Mouse (Mus musculus) forebrain, embryonic 16.5 days (tissue): ENCODE results near the gene Sbk1. TPM values are rescaled to one million over a fixed set of nuclear protein-coding genes. Genes with fewer than 3 reads are reported as not detected.
"Not testable (repeated sequence)": the region's sequence is repeated elsewhere in the genome, so short reads cannot be mapped to it uniquely, and the experiment has no call there.

Experiments
- ATAC-seq: fragments of 200-750 bp; cut with Nextera tagmentation; 2 replicates; pipeline ENCODE4 v1.8.0; 2017; ENCODE audit warnings: mild to moderate bottlenecking, moderate library complexity
- H3K27ac ChIP-seq: fragments of 300-500 bp; sonication (generic); 2 replicates; pipeline ENCODE4 v1.5.1; 2014; ENCODE audit warnings: low read length, control low read depth
- H3K27me3 ChIP-seq: fragments of 300-500 bp; sonication (generic); replicated peaks from 2 replicates; pipeline ENCODE4 v1.6.1; 2014; ENCODE audit warnings: low read length; ENCODE audit not compliant: control insufficient read depth, insufficient read depth
- H3K36me3 ChIP-seq: fragments of 300-500 bp; sonication (generic); 2 replicates; pipeline ENCODE4 v1.6.1; 2014; ENCODE audit not compliant: control insufficient read depth, insufficient read depth
- H3K4me1 ChIP-seq: fragments of 300-500 bp; sonication (generic); replicated peaks from 2 replicates; pipeline ENCODE4 v1.6.1; 2014; ENCODE audit warnings: low read length; ENCODE audit not compliant: control insufficient read depth, insufficient read depth
- H3K4me2 ChIP-seq: fragments of 300-500 bp; sonication (generic); 2 replicates; pipeline ENCODE4 v1.6.1; 2014; ENCODE audit warnings: mild to moderate bottlenecking, low read length, control low read depth
- H3K4me3 ChIP-seq: fragments of 300-500 bp; sonication (generic); replicated peaks from 2 replicates; pipeline ENCODE4 v1.5.1; 2014; ENCODE audit warnings: mild to moderate bottlenecking, low read length, control low read depth
- H3K9ac ChIP-seq: fragments of 300-500 bp; sonication (generic); replicated peaks from 2 replicates; pipeline ENCODE4 v1.6.1; 2014; ENCODE audit warnings: low read depth, low read length, control low read depth
- H3K9me3 ChIP-seq: fragments of 300-500 bp; sonication (generic); 2 replicates; pipeline ENCODE4 v1.6.1; 2016; ENCODE audit warnings: low read length; ENCODE audit not compliant: control insufficient read depth
- WGBS: fragments of 180-500 bp; shearing (Covaris S2); extraction: QIAGEN DNeasy Blood & Tissue Kit; methylation state at CpG from one replicate; pipeline ENCODE4 v1.1.7; 2014; 5-methylcytosine and 5-hydroxymethylcytosine counted together
- polyA plus RNA-seq: library from polyadenylated mRNA; unstranded; fragments of >200 nt; fragmentation: Nextera tagmentation; extraction: Ambion mirVana; gene quantifications from 2 replicates; pipeline ENCODE4 v1.2.1, GENCODE M21; 2015

The Sbk1 gene
- polyA plus RNA-seq, 1 experiment from 2014 or later = 295 TPM

DNA sequence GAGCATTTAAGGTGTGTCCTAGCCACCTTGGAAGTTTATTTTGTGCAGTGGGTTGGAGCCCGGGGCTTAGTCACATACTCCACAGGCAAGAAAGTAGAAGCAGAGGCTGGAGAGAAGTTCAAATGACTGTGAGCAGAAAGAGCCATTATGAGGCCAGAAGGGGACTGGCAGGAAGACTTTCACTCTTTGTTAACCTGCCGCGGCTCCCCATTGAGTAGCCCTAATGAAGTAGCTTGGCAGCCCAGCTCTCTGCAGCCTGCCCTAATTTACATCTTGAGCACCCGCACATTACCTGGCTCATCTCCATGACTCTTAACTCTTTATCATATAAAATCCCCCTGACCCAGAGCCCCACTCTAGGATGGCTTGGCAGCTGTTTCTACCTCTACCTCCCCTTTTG is 2.2 kb downstream of the Sbk1 start:
- no peak for ATAC-seq
- Histone ChIP-seq H3K4me1 (peaks cover 58% of the 10 kb centered on the region), H3K36me3 (no peaks in the 10 kb centered on the region), H3K4me2 (peak overlapping the region; percentile 98), H3K27ac (peak overlapping the region; percentile 99), H3K9ac (peak overlapping the region; percentile 100), H3K4me3 (peak overlapping the region; percentile 67), H3K27me3 (no peaks in the 10 kb centered on the region), H3K9me3 (no peaks in the 10 kb centered on the region)
- WGBS = 0% methylated on average over 4 of the region's 4 CpGs

DNA sequence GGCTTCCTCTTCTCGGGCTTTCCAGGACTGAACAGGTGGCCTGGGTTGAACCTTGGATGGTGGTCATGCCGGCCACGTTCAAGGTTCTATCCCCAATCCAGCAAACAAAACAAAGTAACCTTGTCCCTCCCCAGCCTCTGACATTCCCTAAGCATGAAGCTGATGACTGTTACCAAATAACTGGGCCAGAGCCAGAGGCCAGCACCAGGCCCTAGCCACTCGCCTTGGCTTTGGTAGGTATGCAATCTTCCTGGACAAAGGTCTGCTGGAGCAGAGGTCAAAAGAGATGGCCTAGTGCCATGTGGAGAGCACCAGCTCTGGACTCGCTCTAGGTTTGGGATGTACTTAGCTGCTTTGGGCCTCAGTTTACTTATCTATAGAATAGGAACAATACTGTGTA is 3.3 kb downstream of the Sbk1 start:
- H3K36me3 ChIP-seq = no peaks in the 10 kb centered on the region
- no peaks in the 10 kb centered on the region for H3K9me3 ChIP-seq
- WGBS = 66% methylated on average over 5 of the region's 5 CpGs
- peak overlapping the region; percentile 67 for H3K4me3 ChIP-seq
- H3K4me1 ChIP-seq = peaks cover 69% of the 10 kb centered on the region
- no peak for ATAC-seq
- peak overlapping the region; percentile 100 for H3K9ac ChIP-seq
- no peak overlapping the region for H3K27ac ChIP-seq
- H3K4me2 ChIP-seq = peak overlapping the region; percentile 98
- H3K27me3 ChIP-seq = no peaks in the 10 kb centered on the region

DNA sequence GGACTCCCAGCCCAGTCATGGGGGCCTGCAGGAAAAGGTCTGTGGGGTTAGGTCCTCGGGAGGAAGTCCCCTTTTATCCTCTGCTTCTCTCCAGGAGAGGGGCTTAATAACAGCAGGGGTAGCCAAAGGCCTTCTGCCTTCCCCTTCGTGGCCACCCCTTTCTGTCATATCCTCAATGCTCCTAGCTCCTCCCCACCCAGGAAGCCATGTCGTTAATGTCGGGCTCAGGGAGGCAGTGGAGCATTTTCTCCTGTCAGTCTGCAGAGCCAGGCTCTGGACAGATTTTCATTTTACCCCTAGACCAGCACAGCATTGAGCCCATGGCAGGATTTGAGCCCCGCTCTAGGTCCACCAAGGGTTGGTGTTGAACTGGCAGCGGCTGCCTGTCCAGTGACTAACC is 3.9 kb downstream of the Sbk1 start:
- Histone ChIP-seq H3K9ac (peak overlapping the region; percentile 100), H3K4me2 (peak overlapping the region; percentile 98), H3K27me3 (no peaks in the 10 kb centered on the region), H3K4me3 (peak overlapping the region; percentile 67), H3K27ac (no peak overlapping the region), H3K9me3 (no peaks in the 10 kb centered on the region), H3K4me1 (peaks cover 65% of the 10 kb centered on the region), H3K36me3 (no peaks in the 10 kb centered on the region)
- ATAC-seq = no peak
- 41% methylated on average over 6 of the region's 6 CpGs for WGBS

DNA sequence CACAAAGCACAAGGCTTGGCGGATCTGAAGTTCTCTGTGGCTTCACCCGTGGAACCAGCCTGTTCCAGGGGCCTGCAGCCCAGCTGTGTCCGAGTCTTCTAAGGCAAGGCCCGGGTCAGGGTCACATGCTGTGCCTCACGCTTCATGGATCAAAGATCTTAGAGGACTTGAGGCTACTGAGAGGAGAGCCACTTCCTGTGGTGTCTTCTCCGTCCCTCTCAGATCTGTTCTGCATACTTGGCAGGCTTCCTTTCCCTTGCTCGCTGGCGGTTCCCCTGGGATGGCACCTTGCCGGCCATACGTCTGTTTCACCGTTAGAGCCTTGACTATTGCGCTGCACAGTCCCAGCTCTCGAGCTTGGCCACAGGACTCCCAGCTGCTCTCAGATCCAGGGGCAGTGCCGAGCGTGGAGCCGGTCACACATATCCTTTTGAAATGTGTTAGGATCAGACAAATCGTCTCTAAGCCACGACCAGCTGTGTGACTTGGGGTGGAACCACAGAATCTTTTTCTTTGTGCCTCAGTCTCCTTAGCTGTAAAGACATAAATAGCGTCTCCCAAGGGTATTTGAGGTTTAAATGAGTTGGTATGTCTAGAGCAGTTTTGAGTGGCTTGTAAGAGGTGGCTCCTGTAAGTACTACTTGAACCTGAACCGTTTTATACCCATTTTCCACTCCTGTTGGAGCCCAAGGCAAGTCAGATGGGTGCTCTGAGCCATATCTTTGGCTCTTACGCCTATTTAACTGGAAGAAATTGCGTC is 5.3 kb downstream of the Sbk1 start:
- peak overlapping the region; percentile 28 for H3K9ac ChIP-seq
- H3K27ac ChIP-seq = no peak overlapping the region
- no peaks in the 10 kb centered on the region for H3K9me3 ChIP-seq
- H3K36me3 ChIP-seq = no peaks in the 10 kb centered on the region
- peak overlapping the region; percentile 67 for H3K4me3 ChIP-seq
- peaks cover 66% of the 10 kb centered on the region for H3K4me1 ChIP-seq
- peak overlapping the region; percentile 98 for H3K4me2 ChIP-seq
- 58% methylated on average over 22 of the region's 22 CpGs for WGBS
- no peak for ATAC-seq
- H3K27me3 ChIP-seq = no peaks in the 10 kb centered on the region

DNA sequence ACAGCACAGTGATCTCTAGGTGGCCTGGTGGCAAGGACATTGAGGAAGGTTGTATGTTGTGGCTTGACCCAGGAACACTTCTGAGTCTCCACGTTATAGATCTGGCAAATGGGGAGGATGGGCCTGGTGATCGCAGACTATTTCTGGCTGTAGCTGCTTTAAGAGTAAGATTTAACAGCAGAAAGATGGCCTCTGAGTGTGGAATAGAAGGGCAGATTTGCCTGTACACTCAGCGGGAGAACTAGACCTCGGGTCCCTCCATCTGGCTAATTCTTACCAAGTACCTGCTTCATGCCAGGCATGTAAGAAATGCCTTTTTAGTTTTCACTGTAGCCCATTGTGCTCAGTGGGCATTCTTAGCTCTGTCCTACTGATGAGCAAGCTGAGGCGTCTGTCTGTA is 6.4 kb downstream of the Sbk1 start:
- Histone ChIP-seq H3K4me2 (0 out of 2 replicates have a peak overlapping the region, but pooled peaks have one; percentile 5), H3K9me3 (no peaks in the 10 kb centered on the region), H3K4me3 (no peak overlapping the region), H3K4me1 (peaks cover 74% of the 10 kb centered on the region), H3K27ac (no peak overlapping the region), H3K36me3 (no peaks in the 10 kb centered on the region), H3K9ac (0 out of 2 replicates have a peak overlapping the region, but pooled peaks have one; percentile 9), H3K27me3 (no peaks in the 10 kb centered on the region)
- WGBS = 76% methylated on average over 5 of the region's 5 CpGs
- no peak for ATAC-seq

DNA sequence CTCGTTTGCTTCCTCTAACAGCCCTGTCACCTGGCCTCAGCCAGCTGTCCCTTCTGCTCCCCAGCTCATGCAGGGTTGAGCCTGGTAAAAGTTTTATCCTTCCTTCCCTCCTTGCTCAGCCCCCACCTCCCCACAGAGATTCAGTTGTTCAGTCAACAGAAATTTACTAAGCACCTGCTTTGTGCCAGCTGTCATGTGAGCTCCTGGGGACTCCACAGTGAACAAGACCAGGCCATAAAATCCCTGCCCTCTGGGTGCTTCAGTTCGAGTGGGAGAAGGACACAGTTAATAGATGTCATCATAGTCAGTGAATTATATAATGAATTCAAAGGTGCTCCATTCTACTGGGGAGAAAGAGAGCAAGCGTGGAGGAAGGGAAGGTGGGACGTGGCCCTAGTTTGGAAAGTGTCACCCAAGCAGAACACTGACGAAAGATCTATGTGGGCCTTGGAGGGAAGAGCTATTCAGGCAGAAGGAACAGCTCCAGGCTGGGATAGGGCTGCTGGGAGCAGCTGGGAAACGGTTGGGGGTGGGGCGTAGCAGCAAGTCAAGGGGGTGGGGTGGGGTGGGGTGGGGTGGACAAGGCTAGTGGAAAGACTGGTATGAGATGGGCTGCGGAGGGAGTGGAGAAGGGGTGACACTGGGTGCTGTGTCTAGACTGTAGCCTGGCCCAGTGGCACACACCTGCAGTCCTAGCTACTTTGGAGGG is 7.5 kb downstream of the Sbk1 start:
- H3K27ac ChIP-seq = no peak overlapping the region
- H3K4me3 ChIP-seq = no peak overlapping the region
- H3K4me2 ChIP-seq = no peak overlapping the region
- WGBS = 67% methylated on average over 8 of the region's 8 CpGs
- peaks cover 83% of the 10 kb centered on the region for H3K4me1 ChIP-seq
- H3K27me3 ChIP-seq = no peaks in the 10 kb centered on the region
- no peaks in the 10 kb centered on the region for H3K9me3 ChIP-seq
- no peak for ATAC-seq
- H3K9ac ChIP-seq = no peak overlapping the region
- no peaks in the 10 kb centered on the region for H3K36me3 ChIP-seq

DNA sequence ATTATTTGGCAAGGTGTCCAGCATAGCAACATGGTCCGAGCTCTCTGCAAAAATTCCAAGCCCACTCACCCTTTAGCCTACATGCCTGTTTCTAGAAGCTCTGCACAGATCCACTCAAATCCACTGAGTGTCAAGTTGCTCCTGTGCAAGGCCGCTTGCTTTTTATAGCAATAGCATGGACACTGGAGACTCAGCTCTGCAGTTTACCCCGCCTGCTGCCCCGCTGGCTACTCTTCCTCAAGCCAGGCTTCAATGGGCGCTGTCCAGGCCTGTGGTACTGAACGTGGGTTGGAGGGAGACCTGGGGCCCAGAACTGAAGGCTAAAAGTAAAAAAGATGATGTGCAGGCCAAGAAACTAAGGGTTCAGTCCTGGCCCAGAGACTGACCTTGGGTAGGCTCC is 8.3 kb downstream of the Sbk1 start:
- Histone ChIP-seq H3K27ac (no peak overlapping the region), H3K4me1 (peaks cover 83% of the 10 kb centered on the region), H3K4me3 (no peak overlapping the region), H3K9me3 (no peaks in the 10 kb centered on the region), H3K36me3 (no peaks in the 10 kb centered on the region), H3K4me2 (no peak overlapping the region), H3K27me3 (no peaks in the 10 kb centered on the region), H3K9ac (no peak overlapping the region)
- 78% methylated on average over 6 of the region's 6 CpGs for WGBS
- ATAC-seq = no peak

DNA sequence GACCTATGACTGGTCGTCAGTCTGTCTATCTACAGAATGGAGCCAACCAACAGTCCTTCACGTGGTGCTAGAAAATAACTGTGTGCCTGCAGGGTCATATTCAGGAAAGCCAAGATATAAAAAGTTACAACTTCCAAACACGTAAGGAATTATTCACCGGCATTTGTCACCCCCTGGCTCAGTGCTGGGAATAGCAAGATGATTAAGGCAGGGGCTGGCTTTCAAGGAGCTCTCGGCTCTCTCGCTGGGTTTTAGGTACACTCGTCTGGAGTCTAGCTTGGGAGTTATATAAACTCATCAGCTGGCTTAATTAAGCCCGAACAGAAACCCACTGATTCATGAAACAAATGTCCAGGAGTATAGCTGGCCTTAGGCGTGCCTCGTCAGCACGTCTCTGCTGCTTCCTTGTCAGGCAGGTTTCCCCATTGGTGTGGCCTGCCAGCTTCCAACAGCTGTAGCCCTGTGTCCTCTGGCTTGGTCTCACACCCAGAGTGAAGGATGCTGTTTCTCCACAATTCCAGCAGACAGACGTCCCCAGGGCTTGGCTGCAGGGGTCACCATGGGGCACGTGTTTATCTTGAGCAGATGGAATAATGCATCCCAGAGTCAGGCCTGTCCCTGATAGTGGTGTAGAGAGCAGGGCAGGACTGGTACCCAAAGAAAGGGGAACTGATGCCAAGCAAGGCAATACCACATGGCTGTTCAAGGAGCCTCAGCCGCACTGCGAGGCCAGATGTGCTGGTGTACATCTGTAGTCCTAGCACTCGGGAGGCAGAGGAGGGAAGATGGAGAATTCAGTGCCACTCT is 9.7 kb downstream of the Sbk1 start:
- H3K9me3 ChIP-seq = no peaks in the 10 kb centered on the region
- H3K4me3 ChIP-seq = no peak overlapping the region
- WGBS = 72% methylated on average over 16 of the region's 16 CpGs
- ATAC-seq = no peak
- H3K27me3 ChIP-seq = no peaks in the 10 kb centered on the region
- H3K4me2 ChIP-seq = no peak overlapping the region
- no peak overlapping the region for H3K27ac ChIP-seq
- H3K4me1 ChIP-seq = peaks cover 83% of the 10 kb centered on the region
- H3K36me3 ChIP-seq = no peaks in the 10 kb centered on the region
- H3K9ac ChIP-seq = no peak overlapping the region

DNA sequence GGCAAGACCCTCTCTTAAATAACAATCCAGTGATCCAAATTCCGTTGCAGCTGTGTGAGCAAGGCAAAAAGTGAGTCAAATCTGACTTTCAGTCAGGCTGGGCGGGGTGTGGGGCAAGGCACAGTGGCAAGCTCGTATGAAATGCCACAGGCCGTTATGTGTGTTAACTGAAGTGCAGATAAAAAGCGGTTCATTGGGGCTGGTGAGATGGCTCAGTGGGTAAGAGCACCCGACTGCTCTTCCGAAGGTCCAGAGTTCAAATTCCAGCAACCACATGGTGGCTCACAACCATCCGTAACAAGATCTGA is 10.2 kb downstream of the Sbk1 start:
- H3K9me3 ChIP-seq, H3K27ac ChIP-seq, H3K4me3 ChIP-seq, H3K9ac ChIP-seq, H3K27me3 ChIP-seq, H3K36me3 ChIP-seq, H3K4me2 ChIP-seq, ATAC-seq: not testable (repeated sequence)
- H3K4me1 ChIP-seq = peaks cover 83% of the 10 kb centered on the region
- 75% methylated on average over 8 of the region's 8 CpGs for WGBS
